Mouse (Mus musculus): ENCODE measurements around the gene Sfta2. TPM values are rescaled to one million over a fixed set of nuclear protein-coding genes. Genes with fewer than 3 reads are reported as not detected.

The Sfta2 gene
- total and polyA plus RNA-seq, 2 experiments from 2014 or later = not detected

DNA sequence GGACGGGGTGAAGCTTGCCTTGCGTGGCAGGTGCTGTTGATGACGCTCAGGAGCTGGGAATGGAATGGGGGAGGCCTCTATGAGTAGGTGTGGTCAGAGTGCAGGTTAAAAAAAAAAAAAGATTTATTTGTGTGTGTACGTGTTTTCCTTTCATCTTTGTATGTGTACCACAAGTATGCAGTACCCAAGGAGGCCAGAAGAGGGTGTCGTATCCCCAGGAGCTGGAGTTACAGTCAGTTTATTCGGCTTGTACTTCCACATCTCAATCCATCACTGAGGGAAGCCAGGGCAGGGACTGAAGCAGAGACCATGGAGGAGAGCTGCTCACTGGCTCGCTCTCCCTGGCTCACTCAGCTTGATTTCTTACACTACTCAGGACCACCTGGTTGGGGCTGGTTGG is 29.9 kb upstream of the Sfta2 start:
- H3K36me3 ChIP-seq (ENCODE audit: insufficient read depth, low read length) = no peaks in the 10 kb centered on the region
- 95% methylated on average over 7 of the region's 7 CpGs for WGBS
- no peak overlapping the region for H3K27ac ChIP-seq (ENCODE audit: low read depth, low read length)
- H3K9me3 ChIP-seq (ENCODE audit: low read length) = no peaks in the 10 kb centered on the region
- H3K4me2 ChIP-seq (ENCODE audit: low read depth, low read length, poor library complexity, severe bottlenecking) = no peak overlapping the region
- ATAC-seq (ENCODE audit: low FRiP score) (no peak), DNase-seq (ENCODE audit: low spot score) (no peak)
- H3K9ac ChIP-seq (replicated peaks; ENCODE audit: low read length, poor library complexity, severe bottlenecking) = no peak overlapping the region
- H3K4me3 ChIP-seq (ENCODE audit: low read depth, low read length) = no peak overlapping the region
- TF ChIP-seq CTCF (IDR thresholded peaks at IDR 0.05) = peak; percentile 17; the same call in 1 of the 2 replicates
- peaks cover 3% of the 10 kb centered on the region; the same call in 1 of the 2 replicates for H3K4me1 ChIP-seq (ENCODE audit: insufficient read depth, low read length)
- H3K27me3 ChIP-seq (ENCODE audit: insufficient read depth, low read length) = peaks cover 7% of the 10 kb centered on the region; the same call in 1 of the 2 replicates

DNA sequence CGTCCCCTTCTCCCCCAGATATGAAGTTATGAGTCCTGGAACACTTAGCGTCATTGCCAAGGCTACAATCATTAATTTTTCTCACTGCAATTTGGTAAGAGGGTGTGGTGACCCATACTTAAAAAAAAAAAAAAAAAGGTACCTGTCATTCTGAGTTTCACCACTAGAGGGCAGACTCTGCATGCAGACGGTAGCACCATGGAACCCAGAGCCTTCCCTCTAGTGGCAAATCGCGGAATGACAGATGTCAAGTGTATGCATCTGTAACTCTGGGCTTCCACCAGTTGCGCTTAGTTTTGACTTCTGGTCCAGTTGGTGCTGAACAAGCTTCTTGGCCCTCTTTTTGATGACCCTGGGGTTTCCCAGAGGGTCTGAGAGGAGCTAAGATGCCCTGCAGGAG is 23.1 kb upstream of the Sfta2 start:
- Histone ChIP-seq H3K9ac (replicated peaks; ENCODE audit: low read length, poor library complexity, severe bottlenecking) (no peak overlapping the region), H3K27ac (ENCODE audit: low read depth, low read length) (no peak overlapping the region), H3K9me3 (ENCODE audit: low read length) (no peaks in the 10 kb centered on the region), H3K4me1 (ENCODE audit: insufficient read depth, low read length) (no peaks in the 10 kb centered on the region), H3K4me2 (ENCODE audit: low read depth, low read length, poor library complexity, severe bottlenecking) (no peak overlapping the region), H3K36me3 (ENCODE audit: insufficient read depth, low read length) (no peaks in the 10 kb centered on the region), H3K27me3 (ENCODE audit: insufficient read depth, low read length) (no peaks in the 10 kb centered on the region; the same call in 1 of the 2 replicates), H3K4me3 (ENCODE audit: low read depth, low read length) (no peak overlapping the region)
- DNase-seq (ENCODE audit: low spot score) = peak; percentile 84
- WGBS = 23% methylated on average over 6 of the region's 6 CpGs
- peak; percentile 97 for TF ChIP-seq CTCF (IDR thresholded peaks at IDR 0.05)
- no peak for ATAC-seq (ENCODE audit: low FRiP score)

GRCm38 (mm10) chr17:35582900-35583299 is 18.4 kb upstream of the Sfta2 start:
- ATAC-seq (ENCODE audit: low FRiP score) (no peak), DNase-seq (ENCODE audit: low spot score) (no peak)
- no peaks in the 10 kb centered on the region; the same call in 1 of the 2 replicates for H3K27me3 ChIP-seq (ENCODE audit: insufficient read depth, low read length)
- peak; percentile 72 for TF ChIP-seq CTCF (IDR thresholded peaks at IDR 0.05)
- no peak overlapping the region for H3K27ac ChIP-seq (ENCODE audit: low read depth, low read length)
- H3K4me2 ChIP-seq (ENCODE audit: low read depth, low read length, poor library complexity, severe bottlenecking) = no peak overlapping the region
- H3K36me3 ChIP-seq (ENCODE audit: insufficient read depth, low read length) = no peaks in the 10 kb centered on the region
- H3K4me1 ChIP-seq (ENCODE audit: insufficient read depth, low read length) = no peaks in the 10 kb centered on the region
- H3K9ac ChIP-seq (replicated peaks; ENCODE audit: low read length, poor library complexity, severe bottlenecking) = no peak overlapping the region
- H3K4me3 ChIP-seq (ENCODE audit: low read depth, low read length) = no peak overlapping the region
- WGBS = 91% methylated on average over 1 of the region's 1 CpGs
- no peaks in the 10 kb centered on the region for H3K9me3 ChIP-seq (ENCODE audit: low read length)

- no peak overlapping the region for H3K27ac ChIP-seq (ENCODE audit: low read depth, low read length)
- WGBS = 15% methylated on average over 16 of the region's 16 CpGs
- H3K36me3 ChIP-seq (ENCODE audit: insufficient read depth, low read length) = no peaks in the 10 kb centered on the region
- TF ChIP-seq CTCF (IDR thresholded peaks at IDR 0.05) = peak; percentile 96
- DNase-seq (ENCODE audit: low spot score) (peak; percentile 92), ATAC-seq (ENCODE audit: low FRiP score) (peak; percentile 69)
- H3K9ac ChIP-seq (replicated peaks; ENCODE audit: low read length, poor library complexity, severe bottlenecking) = no peak overlapping the region
- peak overlapping the region; percentile 43 for H3K4me2 ChIP-seq (ENCODE audit: low read depth, low read length, poor library complexity, severe bottlenecking)
- no peaks in the 10 kb centered on the region for H3K4me1 ChIP-seq (ENCODE audit: insufficient read depth, low read length)
- no peak overlapping the region for H3K4me3 ChIP-seq (ENCODE audit: low read depth, low read length)
- H3K27me3 ChIP-seq (ENCODE audit: insufficient read depth, low read length) = no peaks in the 10 kb centered on the region; the same call in 1 of the 2 replicates
- no peaks in the 10 kb centered on the region for H3K9me3 ChIP-seq (ENCODE audit: low read length)
Observed at GRCm38 (mm10) chr17:35584330-35584937, 16.9 kb upstream of the Sfta2 start.

DNA sequence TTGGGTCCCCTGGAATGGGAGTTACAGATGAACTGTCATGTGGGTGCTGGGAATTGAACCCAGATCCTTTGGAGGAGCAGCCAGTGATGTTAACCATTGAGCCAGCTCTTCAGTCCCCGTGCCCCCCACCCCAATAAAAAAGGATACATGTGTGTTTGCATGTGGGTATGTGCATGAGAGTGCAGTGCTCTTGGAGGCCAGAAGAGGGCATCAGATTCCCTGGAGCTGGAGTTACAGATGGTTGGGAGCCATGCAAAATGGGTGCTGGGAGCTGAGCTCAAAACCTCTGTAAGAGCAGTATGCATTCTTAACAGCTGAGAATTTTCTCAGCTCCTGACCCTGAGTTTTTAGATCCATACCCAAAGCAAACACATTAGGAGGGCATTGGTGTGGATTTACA is 14.1 kb upstream of the Sfta2 start:
- Histone ChIP-seq H3K4me2 (ENCODE audit: low read depth, low read length, poor library complexity, severe bottlenecking) (no peak overlapping the region), H3K9ac (replicated peaks; ENCODE audit: low read length, poor library complexity, severe bottlenecking) (no peak overlapping the region), H3K27ac (ENCODE audit: low read depth, low read length) (no peak overlapping the region), H3K4me1 (ENCODE audit: insufficient read depth, low read length) (no peaks in the 10 kb centered on the region), H3K4me3 (ENCODE audit: low read depth, low read length) (no peak overlapping the region), H3K9me3 (ENCODE audit: low read length) (no peaks in the 10 kb centered on the region), H3K27me3 (ENCODE audit: insufficient read depth, low read length) (no peaks in the 10 kb centered on the region), H3K36me3 (ENCODE audit: insufficient read depth, low read length) (no peaks in the 10 kb centered on the region)
- peak; percentile 17; the same call in 1 of the 2 replicates for TF ChIP-seq CTCF (IDR thresholded peaks at IDR 0.05)
- no peak for DNase-seq (ENCODE audit: low spot score)
- 90% methylated on average over 1 of the region's 1 CpGs for WGBS
- no peak for ATAC-seq (ENCODE audit: low FRiP score)

DNA sequence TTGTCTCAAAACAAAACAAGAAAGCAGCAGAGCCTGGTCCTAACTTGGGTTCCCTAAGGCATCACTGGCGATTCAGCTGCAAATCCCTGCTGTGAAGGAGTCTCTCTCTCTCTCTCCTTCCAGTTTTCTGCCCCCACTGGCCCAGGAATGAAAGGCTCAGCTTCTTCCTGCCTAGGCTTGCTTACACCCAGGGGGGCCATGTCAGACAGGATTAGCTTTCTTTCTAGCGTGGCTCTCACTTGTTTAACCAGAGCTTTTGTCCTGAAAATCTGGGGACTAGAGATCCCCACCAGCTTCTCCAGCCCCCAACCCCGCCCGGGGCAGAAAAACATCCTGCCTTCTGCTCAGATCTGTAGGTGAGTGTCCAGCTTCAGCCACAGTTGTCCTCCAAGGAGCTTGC is 13.0 kb upstream of the Sfta2 start:
- 7% methylated on average over 4 of the region's 4 CpGs for WGBS
- no peaks in the 10 kb centered on the region for H3K36me3 ChIP-seq (ENCODE audit: insufficient read depth, low read length)

More for the DNA sequence above, 13.0 kb upstream of the Sfta2 start:
- Histone ChIP-seq H3K27ac (ENCODE audit: low read depth, low read length) (no peak overlapping the region), H3K4me1 (ENCODE audit: insufficient read depth, low read length) (no peaks in the 10 kb centered on the region), H3K4me2 (ENCODE audit: low read depth, low read length, poor library complexity, severe bottlenecking) (no peak overlapping the region), H3K9ac (replicated peaks; ENCODE audit: low read length, poor library complexity, severe bottlenecking) (no peak overlapping the region), H3K4me3 (ENCODE audit: low read depth, low read length) (no peak overlapping the region), H3K9me3 (ENCODE audit: low read length) (no peaks in the 10 kb centered on the region), H3K27me3 (ENCODE audit: insufficient read depth, low read length) (no peaks in the 10 kb centered on the region)
- DNase-seq (ENCODE audit: low spot score) (no peak), ATAC-seq (ENCODE audit: low FRiP score) (no peak)
- TF ChIP-seq CTCF (IDR thresholded peaks at IDR 0.05) = no peak
